Mouse (Mus musculus) thymus, postnatal 14 days (tissue): ENCODE results near the gene Slfn2.

Experiments
- DNase-seq: peaks from one replicate; pipeline ENCODE4 v3.0.0; 2021

The Slfn2 gene

GRCm38 (mm10) chr11:83077714-83078422 is 13.0 kb downstream of the Slfn2 start:
- peak; percentile 83 for DNase-seq

GRCm38 (mm10) chr11:83078423-83079140 is 13.7 kb downstream of the Slfn2 start:
- DNase-seq, result peak; percentile 47

DNA sequence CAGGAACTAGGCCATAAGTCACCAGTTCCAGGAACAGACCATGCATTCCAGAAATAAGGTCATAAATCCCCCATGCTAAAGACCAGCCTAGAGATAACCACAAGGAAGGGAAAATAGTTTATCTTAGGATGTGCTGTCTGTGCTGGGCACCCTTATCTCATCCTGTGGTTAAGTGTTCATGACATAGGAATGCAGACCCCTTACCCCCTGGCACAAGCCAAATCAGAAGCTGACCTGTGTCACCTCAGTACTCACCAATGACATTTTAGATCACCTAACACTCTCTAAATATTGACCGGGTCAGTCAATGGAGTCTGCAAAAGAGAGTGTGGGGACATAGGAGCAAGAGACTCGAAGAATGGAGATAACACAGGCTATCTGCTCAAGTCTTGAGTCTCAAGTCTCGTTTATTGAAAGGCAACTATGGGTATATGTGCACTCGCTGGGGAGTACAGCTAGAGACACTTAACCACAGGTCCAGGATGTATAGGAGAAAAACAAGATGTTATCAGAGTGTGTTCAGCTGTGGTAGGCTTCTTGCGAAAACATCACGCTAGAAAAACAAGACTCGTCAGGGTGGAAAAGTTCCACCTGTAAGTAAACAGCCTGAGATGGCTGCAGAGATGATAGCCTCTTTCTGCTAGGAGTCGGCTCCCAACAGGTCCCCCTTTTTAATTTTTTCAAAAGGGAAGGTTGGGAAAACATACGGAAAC is 14.7 kb downstream of the Slfn2 start:
- peak; percentile 70 for DNase-seq

GRCm38 (mm10) chr11:83082741-83083473 is 18.0 kb downstream of the Slfn2 start:
- DNase-seq, result no peak

DNA sequence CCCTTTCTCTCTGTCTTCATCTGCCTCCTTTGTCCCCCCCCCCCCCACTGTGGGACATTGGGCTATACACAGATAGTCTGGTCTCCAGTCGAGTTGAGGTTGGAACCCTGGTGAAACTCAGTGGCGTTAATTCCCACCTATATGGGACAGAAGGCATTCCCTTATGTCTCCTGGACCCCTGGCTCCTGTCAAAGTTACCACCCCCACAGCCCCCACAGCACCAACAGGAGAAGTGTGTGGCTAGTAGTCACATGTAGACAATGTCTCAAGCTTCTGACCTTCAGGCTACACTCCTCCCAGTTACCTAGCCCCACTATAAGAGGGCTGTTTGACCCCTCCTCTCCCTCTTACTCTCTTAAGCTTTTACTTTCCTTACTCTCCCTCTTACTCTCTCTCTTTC is 19.2 kb downstream of the Slfn2 start:
- DNase-seq, result no peak

DNA sequence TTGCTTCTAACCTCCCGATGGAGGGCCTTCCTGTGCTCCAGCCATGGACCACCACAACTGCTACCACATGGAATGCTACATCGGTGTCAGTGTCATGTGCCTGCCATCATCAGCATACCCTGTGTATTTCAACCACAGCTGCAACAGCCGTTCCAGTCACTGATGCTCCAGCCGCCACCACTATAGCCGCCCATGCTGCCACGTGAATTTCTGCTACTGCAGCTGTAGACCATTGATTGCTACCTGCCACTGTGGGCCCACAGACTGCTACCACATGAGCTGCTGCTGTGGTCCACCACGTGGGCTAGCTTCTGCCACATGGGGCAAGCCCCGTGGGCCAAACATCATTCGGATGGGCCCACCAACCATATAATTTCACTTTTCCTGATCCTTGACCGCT is 19.8 kb downstream of the Slfn2 start:
- DNase-seq, result no peak

GRCm38 (mm10) chr11:83115138-83115537 is 50.2 kb downstream of the Slfn2 start:
- peak; percentile 88 for DNase-seq

DNA sequence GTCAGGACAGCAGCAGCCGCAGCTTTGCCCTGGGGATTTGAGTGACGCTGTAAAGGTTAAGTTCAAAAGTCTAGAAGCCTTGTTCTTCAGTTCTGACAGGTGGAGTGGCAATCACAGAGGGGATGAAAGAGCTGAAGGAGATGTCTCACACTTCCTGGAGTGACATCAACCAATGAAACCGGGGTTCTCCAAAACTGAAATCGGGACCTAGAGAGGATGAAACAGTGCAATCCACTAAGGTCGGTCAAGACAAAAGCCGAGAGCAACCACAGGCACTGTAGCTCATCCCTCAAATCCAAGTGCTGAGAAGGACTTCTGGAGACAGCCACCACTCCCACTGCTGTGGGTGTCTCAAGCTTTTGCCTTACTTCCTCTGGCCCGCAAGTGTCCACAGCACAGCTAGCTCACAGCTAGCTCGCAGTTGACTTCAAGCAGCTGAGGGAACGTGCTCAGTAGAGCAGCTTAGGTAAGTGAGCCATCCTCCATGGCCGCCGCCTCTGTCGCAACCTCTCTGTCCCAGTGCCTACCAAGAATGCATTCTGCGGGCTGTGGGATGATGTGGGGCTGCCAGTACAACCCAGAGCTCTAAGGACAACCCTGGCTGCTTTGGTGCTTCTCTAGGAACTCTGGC is 51.8 kb downstream of the Slfn2 start, which contains the start of gene Slfn1:
Gene Slfn1 (plus strand): TSS at position 253 of the 631 bp plus-strand sequence.
- peak; percentile 38 for DNase-seq

DNA sequence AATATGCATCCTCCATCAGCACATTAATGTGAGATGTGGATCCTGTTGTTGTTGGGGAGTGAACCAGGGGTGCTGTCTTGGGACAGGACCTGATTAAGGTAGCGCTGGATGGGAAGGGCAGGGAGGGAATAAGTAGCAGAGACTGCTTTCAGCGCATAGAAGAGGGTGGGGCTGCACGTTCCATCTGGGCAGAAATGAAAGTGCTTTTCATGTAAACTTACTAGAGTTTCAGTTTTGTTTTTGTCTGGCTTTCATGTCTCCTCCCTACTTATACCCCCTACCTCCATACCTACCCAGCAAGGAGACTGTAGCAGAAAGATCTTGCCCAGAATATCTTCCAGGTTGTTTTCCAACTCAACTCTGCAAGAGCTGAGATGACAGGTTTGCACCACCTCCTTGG is 53.1 kb downstream of the Slfn2 start:
- peak; percentile 26 for DNase-seq
